Mouse (Mus musculus) ES-Bruce4 (cell line): ENCODE measurements around the gene Gpx6.

Experiments used
- EP300 ChIP-seq: IDR thresholded peaks from 2 replicates; pipeline ENCODE4 v1.6.1; 2011; ENCODE audit warnings: low read depth, low read length; ENCODE audit not compliant: insufficient read depth
- POLR2A ChIP-seq: IDR thresholded peaks from one replicate; pipeline ENCODE4 v1.8.1; 2011; ENCODE audit warnings: low read length; ENCODE audit not compliant: insufficient read depth

DNA sequence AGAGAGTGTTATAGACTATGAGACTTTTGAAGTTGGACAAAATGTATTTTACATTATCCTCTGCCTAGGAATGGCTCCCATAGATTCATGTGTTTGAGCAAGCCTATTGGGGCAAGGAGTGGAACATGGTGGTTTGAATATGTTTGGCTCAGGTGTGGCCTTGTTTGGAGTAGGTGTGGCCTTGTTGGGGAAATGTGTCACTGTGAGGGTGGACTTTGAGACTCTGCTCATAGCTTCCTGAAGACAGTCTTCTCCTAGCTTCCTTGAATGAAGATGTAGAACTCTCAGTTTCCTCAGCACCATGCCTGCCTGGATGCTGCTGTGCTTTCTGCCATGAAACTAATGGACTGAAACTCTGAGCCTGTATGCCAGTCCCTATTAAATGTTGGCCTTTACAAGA is 38.7 kb downstream of the Gpx6 start:
- TF ChIP-seq POLR2A (no peak), EP300 (no peak)
